Mouse (Mus musculus): ENCODE data around the gene Hnrnpa0. TPM values are rescaled to one million over a fixed set of nuclear protein-coding genes. Genes with fewer than 3 reads are reported as not detected.

Hnrnpa0 gene
- total RNA-seq, 2 experiments from 2014 or later: 12.9 to 29.6 TPM

GRCm38 (mm10) chr13:58128768-58129671 lies 664 bp upstream of the Hnrnpa0 start:
- peak; percentile 90 for ATAC-seq (replicated peaks; ENCODE audit: low FRiP score, poor library complexity, severe bottlenecking)

GRCm38 (mm10) chr13:58127766-58128361 lies 492 bp downstream of the Hnrnpa0 start:
- ATAC-seq (replicated peaks; ENCODE audit: low FRiP score, poor library complexity, severe bottlenecking): 0 out of 2 replicates have a peak, but pooled peaks have one; percentile 20

GRCm38 (mm10) chr13:58126862-58127765 lies 1.2 kb downstream of the Hnrnpa0 start:
- ATAC-seq (replicated peaks; ENCODE audit: low FRiP score, poor library complexity, severe bottlenecking): no peak

GRCm38 (mm10) chr13:58126126-58126525 lies 2.2 kb downstream of the Hnrnpa0 start:
- peak; percentile 41; the same call in 1 of the 2 replicates for ATAC-seq (replicated peaks; ENCODE audit: low FRiP score, poor library complexity, severe bottlenecking)

GRCm38 (mm10) chr13:58124989-58125388 lies 3.4 kb downstream of the Hnrnpa0 start:
- no peak for ATAC-seq (replicated peaks; ENCODE audit: low FRiP score, poor library complexity, severe bottlenecking)

GRCm38 (mm10) chr13:58124278-58124677 lies 4.1 kb downstream of the Hnrnpa0 start:
- no peak for ATAC-seq (replicated peaks; ENCODE audit: low FRiP score, poor library complexity, severe bottlenecking)

- ATAC-seq (replicated peaks; ENCODE audit: low FRiP score, poor library complexity, severe bottlenecking): no peak
These were observed 5.0 kb downstream of the Hnrnpa0 start for GRCm38 (mm10) chr13:58123381-58123780.

GRCm38 (mm10) chr13:58122786-58123297 lies 5.5 kb downstream of the Hnrnpa0 start:
- ATAC-seq (replicated peaks; ENCODE audit: low FRiP score, poor library complexity, severe bottlenecking): no peak

- no peak; the same call in 1 of the 2 replicates for ATAC-seq (replicated peaks; ENCODE audit: low FRiP score, poor library complexity, severe bottlenecking)
These were observed 10.9 kb downstream of the Hnrnpa0 start for GRCm38 (mm10) chr13:58117318-58118017.

- ATAC-seq (replicated peaks; ENCODE audit: low FRiP score, poor library complexity, severe bottlenecking): no peak
These were observed 11.6 kb downstream of the Hnrnpa0 start for GRCm38 (mm10) chr13:58116801-58117200.

- ATAC-seq (replicated peaks; ENCODE audit: low FRiP score, poor library complexity, severe bottlenecking): no peak
These were observed 13.1 kb downstream of the Hnrnpa0 start for GRCm38 (mm10) chr13:58115227-58115626.

GRCm38 (mm10) chr13:58113061-58113900 lies 15.1 kb downstream of the Hnrnpa0 start, which contains the start of gene Klhl3:
Gene Klhl3 (minus strand): TSS chr13:58113592.
- ATAC-seq (replicated peaks; ENCODE audit: low FRiP score, poor library complexity, severe bottlenecking): no peak

- ATAC-seq (replicated peaks; ENCODE audit: low FRiP score, poor library complexity, severe bottlenecking): no peak
These were observed 15.7 kb downstream of the Hnrnpa0 start for GRCm38 (mm10) chr13:58112601-58113041.

- ATAC-seq (replicated peaks; ENCODE audit: low FRiP score, poor library complexity, severe bottlenecking): no peak
These were observed 16.2 kb downstream of the Hnrnpa0 start for GRCm38 (mm10) chr13:58112191-58112590.

GRCm38 (mm10) chr13:58111306-58111705 lies 17.1 kb downstream of the Hnrnpa0 start:
- ATAC-seq (replicated peaks; ENCODE audit: low FRiP score, poor library complexity, severe bottlenecking): no peak

- no peak for ATAC-seq (replicated peaks; ENCODE audit: low FRiP score, poor library complexity, severe bottlenecking)
These were observed 37.7 kb downstream of the Hnrnpa0 start for GRCm38 (mm10) chr13:58090643-58091042.

- no peak for ATAC-seq (replicated peaks; ENCODE audit: low FRiP score, poor library complexity, severe bottlenecking)
These were observed 44.0 kb downstream of the Hnrnpa0 start for GRCm38 (mm10) chr13:58084396-58084795.

GRCm38 (mm10) chr13:58083521-58083920 lies 44.8 kb downstream of the Hnrnpa0 start:
- ATAC-seq (replicated peaks; ENCODE audit: low FRiP score, poor library complexity, severe bottlenecking): no peak
